Mouse (Mus musculus): ENCODE measurements around the gene Vps26c.

DNA sequence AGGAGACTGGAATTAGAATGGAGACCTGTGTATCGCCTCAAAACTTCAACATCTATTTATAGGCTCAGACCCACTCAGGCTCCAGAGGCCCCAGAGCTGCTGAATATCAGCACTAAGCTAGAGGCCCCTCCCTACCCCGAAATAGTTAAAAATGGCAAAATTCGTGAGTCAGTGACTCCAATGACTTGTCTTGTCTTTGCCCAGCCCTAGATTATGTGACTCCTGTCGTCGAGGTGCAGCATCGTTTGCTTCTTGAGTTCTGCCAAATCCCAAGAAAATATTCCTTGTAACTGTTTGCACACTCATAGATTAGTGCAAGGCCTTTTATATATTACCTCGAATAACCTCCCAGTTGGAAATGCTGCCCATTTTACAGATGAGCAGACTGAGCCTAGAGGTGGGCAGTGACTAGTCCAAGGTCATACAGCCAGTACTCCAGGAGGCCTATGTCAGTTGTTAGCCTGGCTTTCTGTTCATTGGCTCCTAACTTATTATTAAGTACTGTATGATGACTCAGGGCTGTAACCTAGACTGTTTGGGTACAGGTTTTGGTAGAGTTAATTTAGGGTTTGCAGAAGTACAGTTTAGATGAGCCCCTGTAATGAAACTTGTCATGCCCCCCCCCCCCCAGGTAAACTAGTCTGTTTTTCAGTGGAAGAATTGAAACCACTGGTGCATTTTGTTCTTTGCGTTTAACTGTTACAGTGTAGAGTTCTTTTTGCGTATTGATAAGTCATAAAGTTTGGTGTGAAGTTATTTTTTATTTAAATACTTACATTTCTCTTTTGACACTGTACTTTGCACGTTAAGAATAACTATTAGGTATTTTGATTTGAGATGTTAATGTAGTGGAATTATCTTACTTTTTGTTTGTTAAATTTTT is 44.7 kb upstream of the Vps26c start:
- TF ChIP-seq CTCF (conservative IDR thresholded peaks at IDR 0.05; ENCODE audit: low read length) (no peak), POU5F1 (IDR thresholded peaks at IDR 0.05; ENCODE audit: borderline replicate concordance, low read length) (no peak)

Measured in E14TG2a.4 (cell line).